Comparison of ENCODE assay signal across 8 mouse cellular contexts in the genomic region with DNA sequence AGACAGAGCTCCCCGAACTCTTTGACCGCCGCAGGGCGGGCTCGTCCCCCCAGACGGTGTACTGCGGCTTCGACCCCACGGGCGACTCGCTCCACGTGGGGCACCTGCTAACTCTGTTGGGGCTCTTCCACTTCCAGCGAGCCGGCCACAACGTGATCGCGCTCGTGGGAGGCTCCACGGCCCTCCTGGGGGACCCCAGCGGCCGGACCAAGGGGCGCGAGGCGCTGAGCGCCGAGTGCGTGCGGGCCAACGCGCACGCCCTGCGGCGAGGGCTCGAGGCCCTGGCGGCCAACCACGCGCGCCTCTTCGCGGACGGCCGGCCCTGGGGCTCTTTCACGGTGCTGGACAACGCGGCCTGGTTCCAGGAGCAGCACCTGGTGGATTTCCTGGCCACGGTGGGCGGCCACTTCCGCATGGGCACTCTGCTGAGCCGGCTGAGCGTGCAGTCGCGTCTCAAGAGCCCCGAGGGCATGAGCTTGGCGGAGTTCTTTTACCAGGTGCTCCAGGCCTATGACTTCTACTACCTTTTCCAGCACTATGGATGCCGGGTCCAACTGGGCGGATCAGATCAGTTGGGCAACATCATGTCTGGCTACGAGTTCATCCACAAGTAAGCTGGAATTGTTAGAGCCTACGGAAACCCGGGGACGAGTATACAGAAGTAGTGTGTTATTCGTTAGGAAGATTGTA. TPM values are rescaled to one million over a fixed set of nuclear protein-coding genes. Genes with fewer than 3 reads are reported as not detected.
DNase-seq lines count a peak whose midpoint lies in the region; ATAC-seq and TF ChIP-seq lines count a peak whose summit lies in the region.

No protein-coding gene starts in this region.

- H3K79me2 ChIP-seq in liver, adult 2 months (ENCODE audit: control insufficient read depth, insufficient read depth, low read length): no peaks in the 10 kb centered on the region

- ATAC-seq in intestine, postnatal 0 days: peak; percentile 52
- ATAC-seq in midbrain, postnatal 0 days (ENCODE audit: low FRiP score): peak; percentile 74
- peak; percentile 56 for ATAC-seq in stomach, embryonic 14.5 days (ENCODE audit: insufficient number of reproducible peaks, insufficient read depth, low FRiP score, low read depth)

- WGBS in intestine, postnatal 0 days: under 1% methylated on average over 61 of the region's 61 CpGs
- WGBS in liver, adult 2 months: under 1% methylated on average over 61 of the region's 61 CpGs
- WGBS in midbrain, postnatal 0 days: under 1% methylated on average over 60 of the region's 61 CpGs
- under 1% methylated on average over 61 of the region's 61 CpGs for WGBS in stomach, embryonic 14.5 days

- no peak overlapping the region for H3K27ac ChIP-seq in cortical plate, adult 2 months (ENCODE audit: insufficient read depth, low read length)
- peak overlapping the region; percentile 91 for H3K27ac ChIP-seq in intestine, postnatal 0 days (ENCODE audit: low read depth, low read length)
- peak overlapping the region; percentile 71 for H3K27ac ChIP-seq in liver, adult 2 months (replicated peaks; ENCODE audit: insufficient read depth, low read depth, low read length)
- H3K27ac ChIP-seq in midbrain, postnatal 0 days (ENCODE audit: low read depth, low read length): peak overlapping the region; percentile 84
- H3K27ac ChIP-seq in stomach, embryonic 14.5 days (ENCODE audit: low read length): peak overlapping the region; percentile 92

- H3K9me3 ChIP-seq in intestine, postnatal 0 days (ENCODE audit: control insufficient read depth): no peaks in the 10 kb centered on the region
- no peaks in the 10 kb centered on the region for H3K9me3 ChIP-seq in midbrain, postnatal 0 days (ENCODE audit: low read length)
- no peaks in the 10 kb centered on the region for H3K9me3 ChIP-seq in stomach, embryonic 14.5 days (ENCODE audit: control insufficient read depth, low read depth, low read length)

- DNase-seq in A20 (ENCODE audit: low read depth, low spot score) (peak; percentile 82), adipocyte (ENCODE audit: low spot score) (peak; percentile 70)
- DNase-seq in gastrocnemius, postnatal 36 days: peak; percentile 5 to 20
- DNase-seq in liver, adult 2 months (ENCODE audit: extremely low read depth, low read depth, low spot score): peak; percentile 81
- DNase-seq in midbrain, postnatal 0 days (ENCODE audit: low spot score): peak; percentile 36

- peaks cover 5% of the 10 kb centered on the region; the same call in 1 of the 2 replicates for H3K4me1 ChIP-seq in cortical plate, adult 2 months (ENCODE audit: control insufficient read depth, insufficient read depth, low read length)
- no peaks in the 10 kb centered on the region; the same call in 1 of the 2 replicates for H3K4me1 ChIP-seq in intestine, postnatal 0 days (replicated peaks; ENCODE audit: control insufficient read depth, insufficient read depth, low read length)
- peaks cover 4% of the 10 kb centered on the region; the same call in 1 of the 2 replicates for H3K4me1 ChIP-seq in liver, adult 2 months (ENCODE audit: control insufficient read depth, insufficient read depth, low read length)
- H3K4me1 ChIP-seq in midbrain, postnatal 0 days (ENCODE audit: insufficient read depth, low read length): peaks cover 3% of the 10 kb centered on the region; the same call in 1 of the 2 replicates
- H3K4me1 ChIP-seq in stomach, embryonic 14.5 days (ENCODE audit: control insufficient read depth, insufficient read depth, low read length): peaks cover 5% of the 10 kb centered on the region; the same call in 1 of the 2 replicates

- TF ChIP-seq POLR2A in cortical plate, adult 2 months (IDR thresholded peaks at IDR 0.05; ENCODE audit: extremely low read depth, insufficient read depth, low read length): no peak
- no peak for TF ChIP-seq POLR2A in liver, adult 2 months (IDR thresholded peaks at IDR 0.05; ENCODE audit: extremely low read depth, insufficient read depth, low read length)

- peak overlapping the region; percentile 77 for H3K9ac ChIP-seq in intestine, postnatal 0 days (ENCODE audit: low read depth, low read length)
- peak overlapping the region; percentile 85 for H3K9ac ChIP-seq in liver, adult 2 months (ENCODE audit: low read depth, low read length)
- peak overlapping the region; percentile 71 for H3K9ac ChIP-seq in midbrain, postnatal 0 days (replicated peaks; ENCODE audit: low read length, poor library complexity, severe bottlenecking)
- peak overlapping the region; percentile 78 for H3K9ac ChIP-seq in stomach, embryonic 14.5 days (replicated peaks; ENCODE audit: low read depth, low read length)

- peak overlapping the region; percentile 95 for H3K4me2 ChIP-seq in intestine, postnatal 0 days (replicated peaks; ENCODE audit: low read depth)
- H3K4me2 ChIP-seq in midbrain, postnatal 0 days (ENCODE audit: low read depth, low read length, poor library complexity, severe bottlenecking): peak overlapping the region; percentile 91
- H3K4me2 ChIP-seq in stomach, embryonic 14.5 days (replicated peaks; ENCODE audit: low read depth, low read length): peak overlapping the region; percentile 72

- no peak for TF ChIP-seq CTCF in cortical plate, adult 2 months (IDR thresholded peaks at IDR 0.05; ENCODE audit: extremely low read depth, insufficient read depth, low read length)
- TF ChIP-seq CTCF in intestine, postnatal 0 days (IDR thresholded peaks at IDR 0.05; ENCODE audit: low read depth): 0 out of 2 replicates have a peak, but pooled peaks have one; percentile 13
- TF ChIP-seq CTCF in liver, adult 2 months (IDR thresholded peaks at IDR 0.05; ENCODE audit: low read depth, low read length): no peak
- no peak for TF ChIP-seq CTCF in midbrain, postnatal 0 days (IDR thresholded peaks at IDR 0.05)

- peak overlapping the region; percentile 39 for H3K4me3 ChIP-seq in cortical plate, adult 2 months (ENCODE audit: insufficient read depth, low read length)
- peak overlapping the region; percentile 96 for H3K4me3 ChIP-seq in intestine, postnatal 0 days (ENCODE audit: low read depth, low read length)
- peak overlapping the region; percentile 89 for H3K4me3 ChIP-seq in liver, adult 2 months (ENCODE audit: insufficient read depth, low read depth, low read length)
- peak overlapping the region; percentile 96 for H3K4me3 ChIP-seq in midbrain, postnatal 0 days (ENCODE audit: low read depth, low read length)
- peak overlapping the region; percentile 97 for H3K4me3 ChIP-seq in stomach, embryonic 14.5 days (ENCODE audit: low read depth, low read length)

- H3K27me3 ChIP-seq in intestine, postnatal 0 days (replicated peaks; ENCODE audit: control insufficient read depth, insufficient read depth, low read length): no peaks in the 10 kb centered on the region
- H3K27me3 ChIP-seq in liver, adult 2 months (ENCODE audit: control insufficient read depth, insufficient read depth, low read length): no peaks in the 10 kb centered on the region
- H3K27me3 ChIP-seq in midbrain, postnatal 0 days (ENCODE audit: insufficient read depth, low read length): no peaks in the 10 kb centered on the region
- H3K27me3 ChIP-seq in stomach, embryonic 14.5 days (ENCODE audit: control insufficient read depth, insufficient read depth, low read length): no peaks in the 10 kb centered on the region

- H3K36me3 ChIP-seq in intestine, postnatal 0 days (ENCODE audit: control insufficient read depth, insufficient read depth): peaks cover 5% of the 10 kb centered on the region
- peaks cover 17% of the 10 kb centered on the region for H3K36me3 ChIP-seq in liver, adult 2 months (ENCODE audit: control insufficient read depth, insufficient read depth, low read length)
- H3K36me3 ChIP-seq in midbrain, postnatal 0 days (ENCODE audit: insufficient read depth, low read length): peaks cover 11% of the 10 kb centered on the region
- peaks cover 13% of the 10 kb centered on the region for H3K36me3 ChIP-seq in stomach, embryonic 14.5 days (ENCODE audit: control insufficient read depth, insufficient read depth, low read length)

- intact Hi-C loops in gastrocnemius, postnatal 36 days (cut with DNase I): loop anchor here (5.0 to 10.0 kb wide), 4 partner anchors 54 to 468 kb away; partner anchors contain the start of genes Dnm1l and Mzt2

RNA-seq across cellular contexts. Expression of gene Yars2, which starts 0.5 kb away (rescaled TPM):
- polyA plus RNA-seq in cortical plate, adult 2 months (2012; rRNA removed): 21.7 and 23.6 TPM in 2 replicates
- total RNA-seq in gastrocnemius, postnatal 36 days (2021): 10 to 100 TPM; 18.9 to 19.3 TPM
- 15.4 and 18.3 TPM in 2 replicates for polyA plus RNA-seq in intestine, postnatal 0 days (2015; fragmentation: Nextera tagmentation; extraction: Ambion mirVana)
- total RNA-seq in liver, adult 2 months (2014; rRNA removed): 17.5 and 18.9 TPM in 2 replicates
- polyA plus RNA-seq in liver, adult 2 months (2012; rRNA removed): 28.0 and 32.3 TPM in 2 replicates
- 30.5 and 34.7 TPM in 2 replicates for total RNA-seq in midbrain, postnatal 0 days (2014; rRNA removed)
- polyA plus RNA-seq in midbrain, postnatal 0 days (2015; fragmentation: Nextera tagmentation; extraction: Ambion mirVana): 25.4 and 26.7 TPM in 2 replicates
- 34.3 and 39.4 TPM in 2 replicates for polyA plus RNA-seq in stomach, embryonic 14.5 days (2014; fragmentation: Nextera tagmentation; extraction: Ambion mirVana)

RNA-seq across cellular contexts. Expression of gene Dnm1l, which starts 55.5 kb away (rescaled TPM):
- 94.8 and 100 TPM in 2 replicates for polyA plus RNA-seq in cortical plate, adult 2 months (2012; rRNA removed)
- total RNA-seq in gastrocnemius, postnatal 36 days (2021): 10 to 100 TPM; 53.4 to 59.7 TPM
- polyA plus RNA-seq in intestine, postnatal 0 days (2015; fragmentation: Nextera tagmentation; extraction: Ambion mirVana): 43.5 and 45.6 TPM in 2 replicates
- total RNA-seq in liver, adult 2 months (2014; rRNA removed): 29.5 and 30.5 TPM in 2 replicates
- polyA plus RNA-seq in liver, adult 2 months (2012; rRNA removed): 5.0 TPM in 2 replicates
- 91.1 and 128 TPM in 2 replicates for total RNA-seq in midbrain, postnatal 0 days (2014; rRNA removed)
- polyA plus RNA-seq in midbrain, postnatal 0 days (2015; fragmentation: Nextera tagmentation; extraction: Ambion mirVana): 112 and 127 TPM in 2 replicates
- 67.2 and 67.5 TPM in 2 replicates for polyA plus RNA-seq in stomach, embryonic 14.5 days (2014; fragmentation: Nextera tagmentation; extraction: Ambion mirVana)

Comparison
In these comparisons a context has a peak if more than half of its experiments do, and no peak if none do; other contexts are left out.
1. DNase-seq: peak in every context shown above with its lines; median percentile 82 in A20; 81 in liver, adult 2 months; 70 in adipocyte; 36 in midbrain, postnatal 0 days; 12 in gastrocnemius, postnatal 36 days.
2. H3K4me3 ChIP-seq: peak in every context shown above with its lines; median percentile 97 in stomach, embryonic 14.5 days; 96 in intestine, postnatal 0 days; 96 in midbrain, postnatal 0 days; 89 in liver, adult 2 months; 39 in cortical plate, adult 2 months.